Mouse (Mus musculus) layer of hippocampus, postnatal 25 days (tissue): ENCODE results near the gene Nfe2l3. TPM values are rescaled to one million over a fixed set of nuclear protein-coding genes. Genes with fewer than 3 reads are reported as not detected.
"Not testable (repeated sequence)": the region's sequence is repeated elsewhere in the genome, so short reads cannot be mapped to it uniquely, and the experiment has no call there.

Experiments used
- DNase-seq, 2 experiments: peaks; one replicate each; pipeline ENCODE4 v3.0.0; 2022; ENCODE audit warnings: mixed read lengths in 2 of 2, low spot score in 1 of 2; ENCODE audit errors: extremely low spot score in 1 of 2
- total RNA-seq, 2 experiments: library from RNA; stranded (reverse); gene quantifications; 2 replicates each; pipeline ENCODE4 v1.2.3; 2021

The Nfe2l3 gene
- total RNA-seq = 1 to 10 TPM; 2.9 to 4.4 TPM

DNA sequence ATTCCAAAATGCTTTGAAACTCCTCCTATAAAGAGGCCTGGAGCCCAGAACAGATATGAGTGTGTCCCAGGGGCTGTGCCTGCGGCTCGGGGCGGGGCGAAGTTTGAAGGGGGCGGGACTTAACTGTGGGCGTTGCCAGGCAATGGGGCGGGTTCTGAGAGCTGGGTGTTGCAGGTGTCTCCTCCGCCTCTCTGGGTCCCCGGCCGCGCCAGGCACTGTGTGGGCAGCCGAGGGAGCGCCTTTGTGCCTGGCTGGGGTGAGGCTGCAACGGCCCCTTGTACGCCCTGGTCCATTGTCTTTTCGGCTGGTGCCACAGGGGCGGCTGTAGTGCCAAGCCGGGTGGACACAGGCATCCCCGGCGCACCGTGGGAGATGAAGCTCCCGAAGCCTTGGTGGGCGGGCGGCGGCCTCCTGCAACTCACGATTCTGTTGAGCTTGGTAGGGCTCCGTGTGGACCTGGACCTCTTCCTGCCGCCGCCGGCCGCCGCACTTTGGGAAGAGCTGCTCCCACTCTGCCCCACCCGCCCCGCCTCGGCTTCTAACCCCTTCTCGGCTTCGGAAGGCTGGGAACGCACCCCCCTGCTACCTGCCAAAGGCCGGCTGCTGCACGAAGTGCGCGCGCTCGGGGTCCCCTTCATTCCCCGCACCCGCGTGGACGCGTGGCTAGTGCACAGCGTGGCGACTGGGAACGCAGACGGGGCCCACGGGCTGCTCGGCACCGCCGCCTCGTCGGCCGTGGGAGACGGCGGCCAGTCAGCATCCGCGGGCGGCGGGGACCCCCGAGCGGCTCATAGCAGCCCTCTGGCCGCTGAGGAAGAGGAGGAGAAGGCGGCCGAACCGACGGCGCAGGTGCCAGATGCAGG, at the start of gene Nfe2l3:
Gene Nfe2l3, plus strand, starts transcription at position 136 of the 863 bp plus-strand sequence.
- peak in 1 of 2 experiments; percentile 24 for DNase-seq

DNA sequence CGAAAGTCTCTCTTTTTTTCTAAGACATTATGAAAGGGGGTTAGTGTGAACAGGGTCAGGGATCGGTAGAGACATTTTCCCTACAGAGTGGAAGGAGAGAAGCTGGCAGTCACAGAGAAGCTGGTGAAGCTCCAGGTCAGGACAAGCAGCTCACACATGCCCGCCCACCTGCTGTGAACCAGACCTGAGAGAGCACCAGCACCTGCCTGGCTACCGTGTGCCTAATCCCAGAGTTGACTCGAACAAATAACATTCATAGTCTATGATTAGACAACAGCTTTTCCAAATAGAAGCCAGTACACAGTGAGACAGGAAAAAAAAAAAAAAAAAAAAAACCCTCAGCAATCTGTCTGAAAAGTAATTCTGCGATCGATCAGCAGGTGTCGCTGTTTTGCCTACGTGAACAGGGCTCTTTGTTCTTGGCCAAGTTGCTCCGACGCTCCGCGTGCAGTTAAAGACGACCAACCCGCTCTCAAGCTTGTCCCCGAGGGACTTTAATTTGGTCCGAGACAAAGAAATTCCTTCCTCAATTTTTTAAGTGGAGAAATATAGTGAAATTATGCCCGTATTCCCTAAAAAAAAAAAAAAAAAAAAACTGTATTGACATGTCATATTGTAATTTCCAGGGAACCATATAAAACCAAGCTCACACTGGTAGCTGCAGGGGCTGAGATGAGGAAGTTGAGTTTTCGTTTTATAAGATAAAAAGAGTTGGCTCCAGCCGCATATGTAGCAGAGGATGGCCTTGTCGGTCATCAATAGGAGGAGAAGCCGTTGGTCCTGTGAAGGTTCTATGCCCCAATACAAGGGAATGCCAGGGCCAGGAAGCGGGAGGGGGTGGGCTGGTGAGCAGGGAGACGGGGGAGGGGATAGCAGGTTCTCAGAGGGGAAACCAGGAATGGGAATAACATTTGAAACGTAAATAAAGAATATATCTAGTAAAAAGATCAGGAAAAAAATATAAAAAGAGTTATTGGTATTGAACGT, 48.4 kb upstream of the Nfe2l3 start:
- DNase-seq = peak; percentile 65 to 94

DNA sequence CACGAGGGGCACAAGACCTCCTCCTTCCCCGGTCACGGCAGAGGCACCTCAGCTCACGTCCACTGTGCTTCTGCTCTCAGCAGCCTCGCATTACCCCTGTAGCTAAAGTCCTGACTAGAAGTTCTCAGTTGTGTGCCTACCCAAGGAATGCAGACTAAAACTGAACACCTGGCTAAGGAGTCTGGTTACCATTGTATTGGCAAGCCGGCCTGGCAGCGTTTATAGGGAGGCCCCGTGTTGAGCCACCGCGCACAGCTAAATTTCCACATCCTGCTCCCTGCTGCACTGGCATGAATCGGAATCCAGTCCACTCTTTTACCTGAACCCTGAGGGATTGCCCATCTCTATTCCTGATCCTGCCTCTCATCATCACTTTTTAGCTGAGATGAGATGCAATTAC, 42.0 kb upstream of the Nfe2l3 start:
- DNase-seq = no peak

DNA sequence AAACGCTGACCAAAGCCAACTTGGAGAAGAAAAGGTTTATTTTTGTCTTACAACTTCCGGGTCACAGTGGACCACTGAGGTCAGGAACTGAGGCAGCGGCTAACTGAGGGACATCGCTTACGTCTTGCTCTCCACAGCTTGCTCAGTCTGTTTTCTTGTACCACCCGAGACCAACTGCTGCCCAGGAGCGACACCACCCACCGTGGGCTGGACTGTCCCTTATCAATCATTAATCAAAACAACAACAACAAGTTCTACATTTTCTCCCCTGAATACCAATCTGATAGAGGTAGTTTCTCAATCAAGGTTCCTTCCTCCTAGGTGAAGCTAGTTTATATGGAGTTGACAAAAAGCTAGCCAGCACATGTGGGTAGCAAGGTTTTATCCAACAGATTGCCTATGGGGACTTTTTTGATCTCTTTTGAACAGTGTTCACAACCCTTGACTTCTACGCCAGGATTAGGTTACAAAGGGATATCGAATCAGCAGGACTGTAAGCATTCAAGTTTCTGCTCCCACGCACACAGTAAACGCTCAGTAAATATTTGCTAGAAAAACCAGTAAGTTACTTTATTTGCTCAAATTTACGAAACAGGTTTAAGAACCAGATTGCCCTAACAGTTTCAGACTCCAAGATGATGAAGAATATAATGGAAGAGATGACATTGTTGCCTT, 40.5 kb upstream of the Nfe2l3 start:
- DNase-seq = no peak

DNA sequence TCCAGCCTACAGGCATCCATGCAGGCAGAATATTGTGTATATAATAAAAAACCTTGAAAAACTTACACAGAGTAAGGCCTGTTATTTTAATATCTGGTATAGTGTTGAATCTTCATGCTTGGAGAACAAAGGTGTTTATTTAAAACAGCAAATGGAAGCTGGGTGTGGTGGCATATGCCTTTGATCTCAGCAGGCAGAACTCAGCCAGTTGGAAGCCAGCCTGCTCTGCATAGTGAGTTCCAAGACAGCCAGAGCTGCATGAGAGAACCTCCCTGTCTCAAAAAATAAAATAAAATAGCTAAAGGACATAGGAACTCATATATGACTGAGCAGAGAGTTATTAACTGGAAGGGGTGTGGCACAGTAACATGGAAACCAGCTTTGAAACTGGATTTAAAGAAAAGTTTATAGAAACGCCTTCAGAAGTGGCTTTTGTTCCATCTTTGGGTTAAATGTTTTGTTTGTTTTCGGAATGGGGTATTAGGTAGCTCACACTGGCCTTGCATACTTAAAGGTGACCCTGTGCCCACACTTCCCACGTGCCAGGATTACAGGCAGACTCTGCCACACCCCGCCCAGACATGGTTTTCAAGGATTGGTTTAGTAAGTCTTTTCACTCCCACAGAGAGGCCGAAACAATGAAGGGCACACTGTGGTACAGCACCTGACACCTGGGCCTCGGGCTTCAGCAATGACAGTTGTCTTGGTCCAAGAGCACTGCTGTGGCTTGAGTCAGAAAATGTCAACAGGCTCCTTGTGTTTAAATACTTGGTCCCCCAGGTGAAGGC, 38.9 kb upstream of the Nfe2l3 start:
- DNase-seq = no peak

DNA sequence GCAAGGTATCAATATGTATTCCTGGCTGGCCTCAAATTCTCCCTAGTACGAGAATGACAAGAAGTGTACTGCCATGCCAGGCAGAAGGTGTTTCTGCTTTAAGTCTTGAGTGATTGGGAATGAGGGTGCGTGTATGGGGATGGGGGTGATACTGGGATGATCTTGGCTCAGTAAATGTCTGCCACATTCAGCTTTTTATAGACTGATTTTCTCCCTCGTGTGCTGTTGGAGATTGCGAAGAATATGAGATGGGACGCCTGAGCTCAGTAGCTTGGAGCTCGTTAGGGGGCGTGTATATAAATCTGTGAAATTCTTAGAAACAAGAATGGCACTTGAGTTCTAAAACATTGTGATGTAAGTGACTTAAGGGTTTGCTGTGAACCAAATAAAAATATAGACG, 38.1 kb upstream of the Nfe2l3 start:
- DNase-seq = not testable (repeated sequence)

DNA sequence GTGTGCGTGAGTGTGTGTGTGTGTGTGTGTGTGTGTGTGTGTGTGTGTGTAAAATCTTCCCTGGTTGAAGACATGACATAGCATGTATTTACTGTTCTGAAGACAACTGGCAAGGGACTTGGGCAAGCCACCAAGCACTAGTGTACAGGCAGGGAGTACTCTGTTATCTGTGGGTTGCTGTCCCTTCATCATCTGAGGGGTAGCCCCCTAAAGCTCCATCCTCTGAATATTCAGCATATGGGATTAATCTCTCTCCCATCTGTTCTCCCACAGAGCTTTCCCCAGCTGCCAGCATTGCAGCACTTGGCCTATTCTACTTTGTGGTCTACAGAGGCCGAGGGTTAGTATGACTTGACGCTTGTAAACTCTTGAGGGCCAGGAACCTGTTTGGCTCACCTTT, 37.5 kb upstream of the Nfe2l3 start:
- not testable (repeated sequence) for DNase-seq

DNA sequence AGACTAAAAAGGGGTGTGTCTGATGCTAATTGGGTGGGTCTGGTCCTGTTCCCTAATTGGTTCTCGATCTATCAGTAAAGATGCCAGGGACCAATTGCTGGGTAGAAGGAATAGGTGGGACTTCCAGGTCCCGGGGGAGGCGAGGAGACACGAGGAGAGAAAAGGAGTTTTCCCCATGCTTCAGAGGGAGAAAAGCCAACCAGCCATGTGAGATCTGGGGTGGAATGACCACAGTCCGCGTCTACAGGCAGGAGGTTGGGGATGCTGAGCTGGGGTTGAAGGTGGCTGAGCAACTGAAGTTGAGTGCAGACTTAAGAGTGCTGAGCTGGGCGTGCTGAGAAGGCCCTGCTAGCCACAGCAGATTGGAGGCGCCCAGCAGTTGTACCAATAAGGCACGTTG, 37.0 kb upstream of the Nfe2l3 start:
- DNase-seq = no peak

DNA sequence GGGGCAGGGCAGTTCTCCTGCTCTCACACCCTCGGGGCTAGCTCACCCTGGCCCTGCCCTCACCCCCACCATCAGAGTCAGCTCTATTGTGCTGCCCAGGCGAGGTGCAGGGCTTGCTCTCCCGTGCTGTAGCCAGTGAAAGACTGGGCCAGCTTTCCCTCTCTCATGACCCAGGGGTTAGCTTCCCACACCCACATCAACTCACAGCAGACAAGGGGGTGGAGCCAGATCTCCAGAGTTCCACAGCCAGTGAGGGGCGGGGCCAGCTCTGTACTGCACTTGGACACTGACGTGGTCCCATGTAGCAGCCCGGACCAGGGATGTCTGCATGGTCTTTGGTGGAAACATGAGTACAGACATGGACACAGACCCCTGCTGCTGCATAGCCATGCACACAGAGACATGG, 33.4 kb upstream of the Nfe2l3 start:
- no peak for DNase-seq

DNA sequence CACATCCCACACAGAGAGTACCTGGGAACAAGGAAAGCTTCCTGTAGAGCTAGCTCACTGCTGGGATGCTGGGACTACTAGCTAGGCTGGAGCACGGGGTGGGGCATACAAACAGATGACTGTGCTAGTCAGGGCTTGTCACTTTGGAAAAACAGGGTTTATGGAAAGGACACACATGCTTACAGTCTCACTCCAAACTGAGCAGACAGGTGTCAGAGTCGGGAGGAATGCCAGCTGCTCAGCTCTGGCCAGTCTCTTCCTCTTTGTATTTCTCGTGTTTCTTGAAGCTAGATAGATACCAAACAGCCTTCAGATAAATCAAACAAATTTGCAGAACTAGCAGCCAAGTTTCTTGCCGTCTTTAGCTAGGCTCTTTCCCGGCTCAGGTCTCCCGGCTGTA, 31.2 kb upstream of the Nfe2l3 start:
- DNase-seq = no peak

DNA sequence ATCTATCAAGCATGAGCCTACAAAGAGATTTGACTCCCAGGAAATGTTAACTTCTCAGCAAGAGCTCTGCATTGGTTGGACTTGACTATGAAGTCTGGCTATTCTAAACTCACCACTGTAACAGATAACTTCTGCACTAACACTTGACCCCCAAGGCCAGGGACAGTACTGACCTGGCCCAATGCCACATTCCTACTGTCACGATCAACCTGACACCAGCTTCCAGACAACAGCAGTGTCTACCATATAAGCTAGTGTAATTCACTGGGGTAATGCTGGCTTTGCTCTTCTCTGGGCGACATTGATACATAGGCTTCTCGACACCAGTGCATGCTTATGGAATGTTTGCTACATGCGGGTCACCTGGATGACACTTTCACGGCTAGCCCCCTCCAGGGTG, 28.9 kb upstream of the Nfe2l3 start:
- no peak for DNase-seq

DNA sequence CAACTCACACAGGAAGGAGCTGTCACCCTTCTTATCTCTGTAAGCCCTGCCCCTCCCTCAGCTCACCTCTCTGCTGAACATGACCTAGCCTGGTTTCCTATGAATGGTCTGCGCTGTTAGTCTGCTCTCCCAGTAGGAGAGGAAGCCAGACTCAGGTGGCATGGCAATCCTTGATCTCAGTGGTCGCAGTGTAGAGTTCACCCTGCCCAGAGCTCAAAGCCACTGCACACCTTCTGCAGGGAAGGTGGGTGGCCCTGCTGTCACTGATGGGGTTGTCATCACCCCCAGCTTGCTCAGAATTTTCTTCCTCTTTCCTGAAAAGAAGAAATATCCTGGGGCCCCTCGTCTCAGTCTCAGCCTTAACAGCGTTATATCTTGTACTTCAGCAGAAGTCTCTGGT, 28.0 kb upstream of the Nfe2l3 start:
- DNase-seq = no peak

DNA sequence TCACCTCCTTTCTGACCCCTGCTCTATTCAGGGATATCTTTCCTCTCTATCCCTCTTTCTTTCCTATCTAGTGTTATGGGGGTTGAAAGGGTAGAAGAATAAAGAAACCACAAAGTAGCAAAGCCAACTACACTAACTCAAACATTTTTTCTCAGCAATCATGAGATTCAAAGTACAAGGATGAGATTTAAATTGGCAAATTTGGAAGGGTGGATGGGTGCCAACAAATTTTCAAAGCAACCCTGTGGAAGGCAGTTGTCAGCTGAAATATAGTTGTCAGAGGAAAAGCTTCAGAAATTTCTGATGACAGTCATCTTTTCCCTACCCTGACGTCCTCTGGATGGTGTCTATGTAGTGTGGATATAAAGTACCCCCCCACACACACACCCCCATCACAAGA, 16.0 kb upstream of the Nfe2l3 start:
- peak in 1 of 2 experiments; percentile 17 for DNase-seq

DNA sequence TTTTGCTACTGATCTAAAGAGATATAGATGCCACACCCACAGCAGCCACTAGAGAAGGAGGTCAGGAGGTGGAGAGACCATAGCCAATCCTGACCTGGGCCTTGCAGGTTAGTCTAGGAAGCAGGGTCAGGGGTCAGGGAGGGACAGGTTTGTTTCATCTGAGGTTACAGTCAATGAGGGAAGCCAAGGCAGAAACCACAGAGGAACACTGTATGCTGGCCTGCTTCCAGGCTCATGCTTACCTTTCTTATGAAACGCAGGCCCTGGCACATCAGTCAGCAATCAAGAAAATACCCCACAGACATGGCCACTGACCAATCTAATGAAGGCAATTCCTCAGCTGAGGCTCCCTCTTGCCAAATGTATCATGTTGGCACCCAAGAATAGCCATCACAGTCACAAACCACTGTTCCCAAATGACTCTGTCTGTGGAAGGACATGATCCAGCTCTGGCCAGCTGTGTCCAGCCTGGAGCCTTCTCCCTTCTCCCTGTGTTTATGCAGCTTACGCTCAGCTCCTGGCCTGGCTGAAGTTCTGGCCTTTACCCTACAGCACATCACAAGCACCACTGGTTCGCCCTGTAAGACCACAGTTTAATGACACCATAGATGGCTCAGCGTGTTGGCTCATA, 15.0 kb upstream of the Nfe2l3 start:
- no peak for DNase-seq

DNA sequence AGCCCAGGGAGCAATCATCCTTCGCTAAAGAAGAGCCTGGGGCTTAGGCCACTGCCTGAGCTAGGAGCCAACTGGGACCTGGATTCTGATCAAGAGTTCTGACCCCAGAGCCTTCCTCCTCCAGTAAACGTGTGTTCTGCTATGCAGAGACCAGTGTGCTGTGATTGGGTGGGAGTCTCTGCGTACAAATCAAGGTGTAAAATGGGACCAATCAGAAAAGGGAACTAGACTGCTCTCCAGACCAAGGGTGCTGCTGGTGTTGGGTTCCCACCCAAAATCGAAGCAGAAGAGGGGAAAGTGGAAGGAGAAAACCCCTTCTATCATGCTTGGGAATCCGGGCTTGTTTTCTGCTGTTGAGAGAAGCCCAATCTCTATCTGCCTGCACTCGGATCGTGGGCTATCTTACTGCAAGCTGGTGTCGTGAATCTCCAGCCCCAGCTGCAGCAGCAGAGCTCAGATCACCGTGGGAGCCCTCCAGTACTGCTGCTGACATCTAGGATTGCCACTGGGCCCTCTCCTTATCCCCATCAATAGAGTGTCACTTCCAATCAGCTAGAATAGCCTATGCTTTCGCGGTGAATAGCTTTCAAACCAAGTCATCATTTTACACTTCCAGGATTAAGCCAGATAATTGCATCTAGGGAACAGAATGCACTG, 8.9 kb upstream of the Nfe2l3 start:
- DNase-seq = no peak

DNA sequence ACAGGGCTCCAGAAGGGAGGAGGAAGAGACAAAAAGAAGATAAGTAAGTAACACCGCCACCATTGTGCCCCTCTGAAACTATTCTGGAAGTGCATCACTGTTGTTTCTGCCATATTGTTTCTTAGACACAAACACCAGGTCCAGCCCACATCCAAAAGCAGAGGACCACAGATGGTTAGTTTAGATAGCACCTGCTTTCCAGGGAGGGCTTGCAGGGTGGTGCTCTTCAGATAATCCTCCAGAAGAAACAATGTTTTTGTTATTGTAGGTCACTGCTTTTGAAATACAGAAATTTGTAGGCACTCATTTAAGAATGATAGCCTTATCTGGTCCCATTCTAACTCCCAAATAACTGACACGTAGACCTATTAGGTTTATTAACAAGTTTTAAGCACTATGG, 7.9 kb upstream of the Nfe2l3 start:
- no peak for DNase-seq

DNA sequence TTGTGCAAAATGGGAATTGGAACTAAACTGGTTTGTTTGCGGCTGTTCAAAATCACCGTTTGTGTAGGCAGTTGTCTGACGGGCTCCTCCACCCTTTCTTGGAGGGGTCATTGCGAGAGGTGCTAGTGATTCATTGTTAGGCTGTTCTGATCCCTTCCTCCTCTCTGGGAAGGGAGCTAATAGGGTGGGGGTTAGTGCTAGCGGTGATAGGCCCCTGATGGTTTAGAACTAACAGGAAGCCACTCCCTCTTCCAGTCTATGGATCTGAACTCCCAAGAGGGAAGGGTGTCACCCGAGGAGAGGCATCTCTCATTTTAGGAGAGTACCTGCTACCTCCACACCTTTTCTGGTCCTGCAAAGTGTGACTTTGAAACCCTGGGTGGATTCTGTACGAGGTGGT, 1.8 kb downstream of the Nfe2l3 start:
- DNase-seq = no peak

DNA sequence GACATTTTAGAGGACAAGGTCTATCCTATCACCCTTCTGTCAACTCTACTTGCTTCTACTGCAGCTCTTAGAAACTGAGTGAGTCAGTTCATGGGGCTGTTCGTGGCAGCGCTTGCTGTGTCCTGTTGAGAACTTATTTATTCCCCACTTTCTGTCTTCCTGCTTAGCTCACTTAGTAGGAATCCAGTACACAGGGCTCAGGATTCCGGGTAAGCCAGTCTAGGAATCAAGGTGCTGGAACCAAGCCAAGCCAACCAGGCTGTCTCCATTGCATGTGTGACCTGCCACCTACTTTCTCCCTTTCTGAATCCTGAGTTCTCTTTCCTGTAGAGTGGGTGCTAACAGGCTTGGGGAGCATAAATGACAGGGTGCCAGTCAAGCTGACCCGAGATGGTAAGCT, 5.2 kb downstream of the Nfe2l3 start:
- DNase-seq = no peak

DNA sequence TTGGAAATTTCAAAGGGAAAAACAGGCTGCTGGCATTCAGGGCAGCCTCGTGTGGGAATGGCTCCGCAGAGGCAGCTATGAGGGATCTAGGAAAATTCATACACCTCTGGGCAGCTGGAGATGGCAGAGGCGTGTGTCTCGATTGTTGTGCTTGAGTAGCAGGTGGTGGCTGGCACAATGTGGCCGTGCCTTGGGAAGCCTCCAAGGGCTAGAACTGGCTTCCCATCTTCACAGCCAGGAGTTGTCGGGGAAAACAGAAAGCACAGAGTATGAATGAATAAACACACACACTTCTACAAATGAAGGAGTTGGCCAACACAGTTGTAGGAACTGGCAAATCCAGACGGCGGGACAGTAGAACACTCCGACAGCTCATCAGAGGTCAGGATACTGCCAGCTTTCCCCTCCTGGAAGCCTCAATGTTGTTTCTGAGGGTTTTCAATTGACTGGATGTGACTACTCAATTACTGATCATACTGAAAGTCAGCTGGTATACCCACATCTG, 6.4 kb downstream of the Nfe2l3 start:
- DNase-seq = no peak
